8 mouse cellular contexts compared by ENCODE assay signal in genomic region chr1:135615715-135616641, GRCm38 (mm10). TPM values are rescaled to one million over a fixed set of nuclear protein-coding genes. Genes with fewer than 3 reads are reported as not detected.
A peak's percentile ranks its signal among the peaks of the same experiment; 100 is the strongest.
DNase-seq lines count a peak whose midpoint lies in the region; ATAC-seq lines count a peak whose summit lies in the region.

No protein-coding gene starts in this region.

- no peak overlapping the region for H3K4me3 ChIP-seq in forebrain, embryonic 16.5 days (replicated peaks; ENCODE audit: low read length)

- intact Hi-C loops in heart, postnatal 14 days (cut with DNase I), result no loop called here

- peak overlapping the region; percentile 2; the same call in 1 of the 2 replicates for H3K4me2 ChIP-seq in forebrain, embryonic 16.5 days (ENCODE audit: low read length)

- DNase-seq in MN1 (ENCODE audit: low spot score), result peak; percentile 76
- DNase-seq in heart, postnatal 14 days, result peak; percentile 82 to 87
- peak; percentile 91 to 92 for DNase-seq in kidney, postnatal 4 days
- peak; percentile 76 to 77 for DNase-seq in lung, postnatal 4 days
- DNase-seq in retina, postnatal 1 day, result peak; percentile 81
- DNase-seq in urinary bladder, postnatal 4 days (ENCODE audit: low spot score in 2 of 2), result peak; percentile 75 to 79

- no peaks in the 10 kb centered on the region for H3K27me3 ChIP-seq in forebrain, embryonic 16.5 days (replicated peaks; ENCODE audit: control insufficient read depth, insufficient read depth, low read length)

- H3K36me3 ChIP-seq in forebrain, embryonic 16.5 days (ENCODE audit: control insufficient read depth, insufficient read depth), result no peaks in the 10 kb centered on the region

- no peaks in the 10 kb centered on the region for H3K9me3 ChIP-seq in forebrain, embryonic 16.5 days (ENCODE audit: control insufficient read depth, low read length)

- 12% methylated on average over 20 of the region's 20 CpGs for WGBS in forebrain, embryonic 16.5 days

- H3K9ac ChIP-seq in forebrain, embryonic 16.5 days (replicated peaks; ENCODE audit: low read depth, low read length), result no peak overlapping the region; the same call in 1 of the 2 replicates

- 0 out of 2 replicates have a peak, but pooled peaks have one; percentile 34 for ATAC-seq in cerebellum, adult (ENCODE audit: insufficient number of reproducible peaks, low FRiP score, low TSS enrichment)
- peak; percentile 89 for ATAC-seq in forebrain, embryonic 16.5 days

- H3K27ac ChIP-seq in forebrain, embryonic 16.5 days (ENCODE audit: low read length), result 0 out of 2 replicates have a peak overlapping the region, but pooled peaks have one; percentile 3

- H3K4me1 ChIP-seq in forebrain, embryonic 16.5 days (replicated peaks; ENCODE audit: control insufficient read depth, insufficient read depth, low read length), result peaks cover 22% of the 10 kb centered on the region

RNA-seq across cellular contexts. Expression of gene Nav1, which starts 8.9 kb away (rescaled TPM):
- polyA plus RNA-seq in forebrain, embryonic 16.5 days (2015; fragmentation: Nextera tagmentation; extraction: Ambion mirVana), result 48.6 and 62.6 TPM in 2 replicates
- 10 to 100 TPM; 25.9 to 34.5 TPM for total RNA-seq in heart, postnatal 14 days (2021)
